Mouse (Mus musculus) gastrocnemius, postnatal 14 days (tissue): ENCODE measurements around the gene Eps8l1. TPM values are rescaled to one million over a fixed set of nuclear protein-coding genes. Genes with fewer than 3 reads are reported as not detected.

ENCODE experiments used
- DNase-seq: peaks from one replicate; pipeline ENCODE4 v3.0.0; 2021; ENCODE audit warnings: mixed read lengths
- intact Hi-C: fragments of 180-260 bp; cut with DNase I; formaldehyde crosslinking; loops from one replicate; pipeline ENCODE4 v1.15.1; 2025; ENCODE audit warnings: low total_unique reads
- total RNA-seq, 2 experiments: library from RNA; stranded (reverse); gene quantifications; 2 replicates each; pipeline ENCODE4 v1.2.3; 2021

Eps8l1 gene
- total RNA-seq, 2 experiments from 2014 or later: 1.6 to 2.2 TPM

GRCm38 (mm10) chr7:4471179-4471555 lies 10.7 kb downstream of the Eps8l1 start:
- DNase-seq: peak; percentile 84
- intact Hi-C loops: no loop called here

DNA sequence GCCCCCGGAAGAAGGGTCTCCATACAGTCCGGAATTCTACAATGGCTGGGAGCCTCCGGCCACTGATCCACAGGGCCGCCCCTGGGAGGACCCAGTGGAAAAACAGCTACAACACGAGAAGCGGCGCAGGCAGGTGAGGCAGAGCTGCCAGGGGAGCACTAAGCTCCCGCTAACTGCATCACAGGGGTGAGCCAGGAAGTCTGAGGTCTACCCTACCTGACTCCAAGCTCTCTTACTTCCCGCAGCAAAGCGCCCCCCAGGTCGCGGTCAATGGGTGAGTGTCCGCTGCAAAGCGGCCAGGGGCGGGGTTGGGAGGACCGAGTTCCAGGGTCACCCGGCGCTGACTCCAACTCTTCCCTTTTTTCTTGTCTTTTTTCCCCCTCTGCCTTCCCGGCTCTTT lies 13.5 kb downstream of the Eps8l1 start:
- intact Hi-C loops: no loop called here

GRCm38 (mm10) chr7:4478021-4478795 lies 17.7 kb downstream of the Eps8l1 start:
- intact Hi-C loops: no loop called here
- DNase-seq: peak; percentile 73

More for the DNA sequence above, 13.5 kb downstream of the Eps8l1 start:
- DNase-seq: no peak

- DNase-seq: no peak
- intact Hi-C loops: no loop called here
Observed at GRCm38 (mm10) chr7:4478796-4479291, 18.4 kb downstream of the Eps8l1 start.

- intact Hi-C loops: no loop called here
- DNase-seq: no peak
Observed at GRCm38 (mm10) chr7:4479674-4480073, 19.2 kb downstream of the Eps8l1 start.

DNA sequence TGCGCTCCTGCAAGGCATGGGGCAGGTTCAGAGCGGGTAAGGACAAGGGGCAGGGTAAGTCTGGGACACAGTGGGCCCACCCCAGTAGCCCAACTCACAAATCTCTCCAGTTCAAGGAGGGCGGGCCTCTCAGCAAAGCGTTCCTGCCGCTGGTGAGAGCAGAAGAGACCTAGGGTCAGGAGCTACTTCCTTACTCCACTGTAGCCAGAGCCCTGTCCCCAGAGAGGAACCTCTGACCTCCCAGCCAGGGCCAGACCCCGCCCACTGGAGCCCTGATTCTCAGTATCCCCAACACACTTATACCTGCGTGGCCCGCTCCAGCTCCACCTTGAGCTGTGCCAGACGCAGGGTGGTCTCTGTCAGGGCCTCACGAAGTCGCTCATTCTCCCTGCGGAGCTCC lies 21.8 kb downstream of the Eps8l1 start:
- intact Hi-C loops: no loop called here
- DNase-seq: no peak

GRCm38 (mm10) chr7:4491308-4491707 lies 30.8 kb downstream of the Eps8l1 start:
- no peak for DNase-seq

DNA sequence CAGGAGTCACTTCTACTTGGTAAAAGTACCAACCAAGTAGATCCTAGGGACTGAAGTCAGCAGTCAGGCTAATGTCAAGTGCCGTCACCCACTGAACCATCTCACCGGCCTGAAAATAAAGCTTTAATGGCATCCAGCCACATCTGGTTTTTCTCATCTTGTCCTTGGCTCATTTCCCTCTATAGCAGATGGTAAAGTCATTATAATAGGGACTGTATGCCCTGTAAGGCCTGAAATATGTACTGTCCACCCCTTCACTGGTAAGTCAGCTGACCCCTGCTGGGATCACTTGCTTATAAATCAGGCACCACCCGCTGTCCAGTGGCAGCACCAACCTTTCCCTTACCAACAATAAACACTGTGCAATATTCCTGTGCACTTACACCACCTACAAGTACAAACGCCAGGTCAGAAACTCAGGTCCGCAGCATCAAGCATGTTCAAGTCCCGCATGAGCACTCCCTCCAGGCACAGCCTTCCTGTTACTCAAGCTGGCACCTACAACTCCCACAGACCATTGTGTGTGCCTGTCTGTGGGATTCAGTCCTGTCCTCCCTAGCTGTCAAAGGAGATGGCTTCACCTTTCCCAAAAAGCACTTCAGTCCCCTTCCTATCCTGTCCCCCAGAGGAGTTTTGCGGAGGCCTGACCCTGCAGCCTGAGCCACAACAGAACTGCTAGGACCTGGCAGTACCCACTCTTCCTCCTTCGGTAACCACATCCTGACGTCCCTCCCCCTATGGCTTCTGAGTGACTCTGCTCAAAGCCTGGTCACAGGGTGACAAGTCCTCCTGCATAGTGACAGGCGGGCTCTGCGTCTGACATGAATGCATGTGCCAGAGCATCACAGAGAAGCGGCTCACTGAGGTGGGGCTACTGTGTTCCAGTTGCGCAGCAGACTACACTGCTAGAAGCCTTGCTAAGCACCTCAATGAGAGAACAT lies 32.1 kb downstream of the Eps8l1 start:
- DNase-seq: no peak
- intact Hi-C loops: no loop called here

More at GRCm38 (mm10) chr7:4491308-4491707, 30.8 kb downstream of the Eps8l1 start:
- intact Hi-C loops: no loop called here

DNA sequence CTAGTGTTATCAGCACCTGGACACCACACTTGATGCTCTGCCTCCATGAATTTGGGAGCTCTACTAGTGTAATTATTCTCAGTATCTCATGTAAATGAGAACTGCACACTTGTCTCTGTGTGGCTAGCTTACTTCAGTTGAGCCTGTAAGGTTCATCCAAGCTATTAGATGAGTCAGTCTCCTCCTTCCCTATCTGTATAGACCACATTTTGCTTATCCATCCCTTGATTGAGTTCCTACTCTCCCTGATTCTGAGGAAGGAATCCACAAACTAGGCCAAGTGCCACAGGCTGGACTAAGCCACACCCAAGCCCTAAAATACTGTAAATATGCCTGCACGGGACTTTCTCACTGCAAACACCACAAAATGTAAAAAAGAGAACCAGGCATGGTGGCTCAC lies 33.5 kb downstream of the Eps8l1 start:
- intact Hi-C loops: no loop called here
- no peak for DNase-seq

- intact Hi-C loops: no loop called here
- no peak for DNase-seq
Observed at GRCm38 (mm10) chr7:4496468-4496867, 36.0 kb downstream of the Eps8l1 start.

DNA sequence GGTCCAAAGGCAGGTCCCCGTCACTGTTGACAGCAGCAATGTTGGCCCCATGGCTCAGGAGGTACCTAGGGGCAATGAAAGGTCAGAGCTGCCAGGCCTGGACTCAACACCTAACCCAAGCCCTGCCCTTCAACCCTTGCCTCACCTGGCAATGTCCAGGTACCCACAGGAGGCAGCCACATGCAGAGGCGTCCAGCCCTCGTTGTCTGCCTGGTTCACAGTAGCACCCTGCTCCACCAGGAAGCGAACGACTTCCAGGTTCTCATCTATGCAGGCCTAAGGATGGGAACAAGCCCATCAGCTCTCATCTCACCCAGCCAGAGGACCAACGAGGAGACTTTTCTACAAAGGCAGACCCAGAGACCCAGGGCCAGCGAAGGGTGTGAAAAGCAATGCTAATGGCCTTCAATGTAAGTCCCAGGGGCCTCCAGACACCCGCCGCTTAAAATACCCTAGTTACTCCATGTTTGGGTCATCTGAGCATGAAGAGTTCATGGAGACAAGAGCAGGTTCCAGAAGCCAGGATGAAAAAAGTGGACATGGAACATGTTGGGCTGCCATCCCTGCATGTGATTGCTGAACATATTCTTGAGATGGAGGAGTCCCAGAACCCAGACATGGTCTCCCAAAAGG lies 36.9 kb downstream of the Eps8l1 start:
- DNase-seq: no peak
- intact Hi-C loops: no loop called here

GRCm38 (mm10) chr7:4498251-4498650 lies 37.8 kb downstream of the Eps8l1 start:
- peak; percentile 74 for DNase-seq
- intact Hi-C loops: no loop called here

DNA sequence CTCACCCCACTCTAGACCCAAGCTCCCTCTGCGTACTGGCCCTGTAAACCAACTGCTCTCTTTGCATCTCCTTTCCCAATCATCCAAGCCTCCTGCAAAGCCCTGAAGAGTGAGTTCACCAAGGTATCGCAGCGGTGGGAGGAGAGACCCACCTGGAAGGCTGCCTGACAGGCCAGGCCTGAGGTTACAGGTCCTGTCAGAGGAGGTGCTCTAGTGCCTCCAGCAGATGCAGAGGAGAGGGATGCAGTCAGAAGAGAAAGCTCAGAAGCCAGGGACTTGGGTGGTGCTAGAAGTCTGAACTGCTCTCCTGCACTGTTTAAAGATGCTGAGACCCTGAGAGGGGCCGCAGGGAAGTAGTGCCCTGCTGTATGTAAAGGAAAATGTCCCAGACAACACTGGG lies 38.6 kb downstream of the Eps8l1 start:
- DNase-seq: no peak
- intact Hi-C loops: no loop called here

DNA sequence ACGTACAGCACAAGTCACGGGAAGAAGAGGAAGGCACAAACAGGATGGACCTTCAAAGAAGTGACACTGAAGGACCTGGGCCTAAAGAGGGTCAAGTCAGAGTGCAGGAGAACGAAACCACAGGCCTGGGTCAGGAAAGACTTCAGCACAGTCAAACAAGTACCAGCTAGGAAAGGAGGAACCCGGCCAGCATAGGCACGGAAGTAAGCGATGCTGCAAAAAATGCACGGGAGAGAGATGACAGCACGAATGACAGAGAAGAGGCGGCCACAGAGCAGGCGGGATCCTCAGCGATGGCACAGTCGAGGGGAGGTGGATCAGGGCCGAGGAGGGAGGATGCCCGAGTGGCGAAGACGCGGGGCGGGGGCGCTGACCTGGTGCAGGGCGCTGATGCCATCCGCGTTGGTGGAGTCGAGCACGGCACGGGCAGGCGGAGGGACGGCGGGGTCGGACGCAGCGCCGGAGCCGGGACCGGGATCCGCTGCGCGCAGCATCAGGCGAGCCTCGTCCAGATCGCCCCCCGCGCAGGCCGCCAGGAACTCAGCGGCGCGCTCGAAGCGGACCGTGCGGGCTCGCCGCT lies 40.5 kb downstream of the Eps8l1 start:
- intact Hi-C loops: no loop called here
- DNase-seq: peak; percentile 55

GRCm38 (mm10) chr7:4501558-4502397 lies 41.3 kb downstream of the Eps8l1 start, which contains the start of gene Ppp1r12c:
Gene Ppp1r12c (minus strand): TSS chr7:4501680.
- peak; percentile 96 for DNase-seq
- intact Hi-C loops: no loop called here

DNA sequence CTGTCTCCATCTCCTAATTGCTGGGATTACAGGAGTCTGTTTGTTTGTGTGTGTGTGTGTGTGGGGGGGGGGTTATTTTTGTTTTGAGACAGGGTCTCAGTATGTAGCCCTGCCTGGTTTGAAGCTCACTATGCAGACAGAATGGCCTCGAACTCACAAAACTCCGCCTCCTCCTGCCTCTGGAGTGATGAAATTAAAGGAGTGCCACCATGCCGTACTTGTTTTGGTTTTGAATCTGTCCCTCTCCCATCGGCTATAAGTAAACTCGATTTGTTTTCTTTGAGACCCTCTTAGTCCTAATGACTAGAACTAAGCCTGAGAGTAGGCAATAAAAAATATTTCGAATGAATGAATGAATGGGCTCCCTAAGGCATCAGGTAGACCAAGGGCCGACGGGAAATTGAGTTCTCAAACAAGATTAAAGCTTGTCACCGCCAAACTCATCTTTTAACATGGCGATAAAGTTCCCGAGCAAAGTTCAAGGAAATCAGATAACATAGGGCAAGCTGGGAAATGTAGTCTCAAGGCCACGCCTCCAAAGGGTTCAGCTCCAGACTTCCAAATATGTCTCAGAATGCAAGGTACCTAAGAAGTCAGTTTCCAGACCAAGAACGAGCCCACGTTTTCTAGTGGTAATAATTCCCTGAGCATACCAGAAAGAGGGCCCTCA lies 42.1 kb downstream of the Eps8l1 start:
- intact Hi-C loops: no loop called here
- DNase-seq: no peak

- intact Hi-C loops: no loop called here
- DNase-seq: no peak
Observed at GRCm38 (mm10) chr7:4503100-4503499, 42.6 kb downstream of the Eps8l1 start.

- intact Hi-C loops: no loop called here
- DNase-seq: no peak
Observed at GRCm38 (mm10) chr7:4503858-4504257, 43.4 kb downstream of the Eps8l1 start.
